ENCODE assay signal across 9 mouse cellular contexts in genomic region chr4:42945952-42946351, GRCm38 (mm10). TPM values are rescaled to one million over a fixed set of nuclear protein-coding genes. Genes with fewer than 3 reads are reported as not detected.
A peak's percentile ranks its signal among the peaks of the same experiment; 100 is the strongest.
DNase-seq lines count a peak whose midpoint lies in the region; ATAC-seq and TF ChIP-seq lines count a peak whose summit lies in the region.
"Had no signal": no experiment of that assay in that cellular context is flagged by ENCODE, and none has a peak within 500 bp of the region (broad histone marks: within the 10 kb centered on the region; RNA-seq: fewer than 3 reads in every experiment).

No protein-coding gene starts in this region.

- H3K9me3 ChIP-seq in CH12.LX (replicated peaks; ENCODE audit: low read length) = no peaks in the 10 kb centered on the region
- H3K9me3 ChIP-seq in forebrain, embryonic 16.5 days (ENCODE audit: control insufficient read depth, low read length) = no peaks in the 10 kb centered on the region
- H3K9me3 ChIP-seq in midbrain, embryonic 12.5 days = no peaks in the 10 kb centered on the region
- H3K9me3 ChIP-seq: heart, embryonic 15.5 days had no signal

- TF ChIP-seq RAD21 in CH12.LX (IDR thresholded peaks at IDR 0.05; ENCODE audit: low read depth, low read length) = peak; percentile 24

- dilution Hi-C loops in CH12.LX (cut with MboI; ENCODE audit: extremely low pct_ligation_motif_present, extremely low pct_unique_long_range_greater_than_20kb, low sequenced_read_pairs) = no loop called here

- H3K4me2 ChIP-seq in CH12.LX (ENCODE audit: insufficient read depth, low read depth, poor library complexity, severe bottlenecking) = no peak overlapping the region
- H3K4me2 ChIP-seq in forebrain, embryonic 16.5 days (ENCODE audit: low read length) = peak overlapping the region; percentile 44
- H3K4me2 ChIP-seq in midbrain, embryonic 12.5 days (replicated peaks) = peak overlapping the region; percentile 42; the same call in 1 of the 2 replicates
- H3K4me2 ChIP-seq: heart, embryonic 15.5 days had no signal

- in situ Hi-C loops in CH12.LX (cut with MboI; ENCODE audit: low pct_ligation_motif_present, low pct_unique_long_range_greater_than_20kb, low sequenced_read_pairs) = no loop called here

- peak; percentile 60 for DNase-seq in gastrocnemius, postnatal 10 days
- DNase-seq in gastrocnemius, adult 8-10 months (ENCODE audit: low spot score in 2 of 2) = no peak
- DNase-seq in CH12.LX (ENCODE audit: extremely low read depth) = peak; percentile 44
- peak; percentile 45 for DNase-seq in cerebellum, adult 11-12 months
- DNase-seq in left cerebral cortex, adult 11 months (ENCODE audit: low spot score) = peak; percentile 74
- DNase-seq in thymus, postnatal 14 days = peak; percentile 51

- no peak for ATAC-seq in forebrain, embryonic 16.5 days
- ATAC-seq in midbrain, embryonic 12.5 days (ENCODE audit: low FRiP score, low read depth) = no peak

- H3K9ac ChIP-seq in CH12.LX (ENCODE audit: insufficient read depth, low read depth) = no peak overlapping the region
- peak overlapping the region; percentile 30; the same call in 1 of the 2 replicates for H3K9ac ChIP-seq in forebrain, embryonic 16.5 days (replicated peaks; ENCODE audit: low read depth, low read length)
- 0 out of 2 replicates have a peak overlapping the region, but pooled peaks have one; percentile 39 for H3K9ac ChIP-seq in midbrain, embryonic 12.5 days (replicated peaks)
- H3K9ac ChIP-seq: heart, embryonic 15.5 days had no signal

- peaks cover 9 to 28% of the 10 kb centered on the region in 2 experiments for H3K4me1 ChIP-seq in CH12.LX (ENCODE audit: control insufficient read depth in 1 of 2, insufficient read depth in 2 of 2)
- H3K4me1 ChIP-seq in forebrain, embryonic 16.5 days (replicated peaks; ENCODE audit: control insufficient read depth, insufficient read depth, low read length) = peaks cover 58% of the 10 kb centered on the region
- H3K4me1 ChIP-seq in midbrain, embryonic 12.5 days = peaks cover 39% of the 10 kb centered on the region

- peak; percentile 32 to 71; a peak in 3 of 4 replicates for TF ChIP-seq CTCF in CH12.LX (conservative IDR thresholded peaks at IDR 0.05 in 1 of 2, IDR thresholded peaks at IDR 0.05 in 1 of 2; ENCODE audit: low read depth in 2 of 2, low read length in 2 of 2)

- WGBS in forebrain, embryonic 16.5 days = 5% methylated on average over 5 of the region's 5 CpGs
- 5% methylated on average over 5 of the region's 5 CpGs for WGBS in midbrain, embryonic 12.5 days

- no peak overlapping the region for H3K27ac ChIP-seq in CH12.LX (ENCODE audit: insufficient read depth, low read depth)
- H3K27ac ChIP-seq in forebrain, embryonic 16.5 days (ENCODE audit: low read length) = peak overlapping the region; percentile 91
- H3K27ac ChIP-seq in midbrain, embryonic 12.5 days (replicated peaks) = peak overlapping the region; percentile 75; the same call in 1 of the 2 replicates
- H3K27ac ChIP-seq: heart, embryonic 15.5 days had no signal

- no peaks in the 10 kb centered on the region for H3K36me3 ChIP-seq in CH12.LX (replicated peaks in 1 of 2; ENCODE audit: control insufficient read depth in 1 of 2, insufficient read depth in 1 of 2, low read length in 1 of 2)
- H3K36me3 ChIP-seq in forebrain, embryonic 16.5 days (ENCODE audit: control insufficient read depth, insufficient read depth) = no peaks in the 10 kb centered on the region
- H3K36me3 ChIP-seq in midbrain, embryonic 12.5 days = no peaks in the 10 kb centered on the region
- H3K36me3 ChIP-seq: heart, embryonic 15.5 days had no signal

- H3K79me2 ChIP-seq in CH12.LX (replicated peaks; ENCODE audit: control insufficient read depth, extremely low read depth, insufficient read depth, poor library complexity, severe bottlenecking) = no peaks in the 10 kb centered on the region

- no peak for TF ChIP-seq POLR2A in CH12.LX (IDR thresholded peaks at IDR 0.05; ENCODE audit: low read depth, low read length)

- peaks cover 71% of the 10 kb centered on the region for H3K27me3 ChIP-seq in CH12.LX (replicated peaks)
- H3K27me3 ChIP-seq in forebrain, embryonic 16.5 days (replicated peaks; ENCODE audit: control insufficient read depth, insufficient read depth, low read length) = no peaks in the 10 kb centered on the region
- peaks cover 13% of the 10 kb centered on the region for H3K27me3 ChIP-seq in midbrain, embryonic 12.5 days

- no peak overlapping the region for H3K4me3 ChIP-seq in CH12.LX (replicated peaks in 1 of 3; ENCODE audit: low read depth in 2 of 3, low read length in 2 of 3, poor library complexity in 1 of 3)
- H3K4me3 ChIP-seq in forebrain, embryonic 16.5 days (replicated peaks; ENCODE audit: low read length) = no peak overlapping the region
- no peak overlapping the region for H3K4me3 ChIP-seq in midbrain, embryonic 12.5 days
- H3K4me3 ChIP-seq: heart, embryonic 15.5 days had no signal

- no peak for TF ChIP-seq EP300 in CH12.LX (IDR thresholded peaks at IDR 0.05; ENCODE audit: low read length)

TF ChIP-seq in CH12.LX, 34 proteins besides CTCF, POLR2A, EP300 and RAD21:
- peak; percentile 62 for TF ChIP-seq SMC3 (IDR thresholded peaks at IDR 0.05; ENCODE audit: low read depth, low read length)
- no peak for TF ChIP-seq UBTF (IDR thresholded peaks at IDR 0.05; ENCODE audit: low read depth, low read length)

RNA-seq across cellular contexts. Expression of gene Dnajb5, which starts 3.7 kb away (rescaled TPM):
- 100 to 1,000 TPM; 114 to 122 TPM for total RNA-seq in gastrocnemius, postnatal 10 days (2021)
- total RNA-seq in gastrocnemius, adult 8-10 months (2022) = 100 to 1,000 TPM; 203 to 225 (median 211) TPM
- total RNA-seq in CH12.LX (2012; rRNA removed) (2.7 and 3.2 TPM in 2 replicates), CH12.LX (2014; rRNA removed) (1.9 and 2.2 TPM in 2 replicates)
- 3.9 and 4.2 TPM in 2 replicates for polyA plus RNA-seq in CH12.LX (2012; ENCODE audit: insufficient read length, low read depth)
- 56.0 and 82.4 TPM in 2 replicates for polyA plus RNA-seq in forebrain, embryonic 16.5 days (2015; fragmentation: Nextera tagmentation; extraction: Ambion mirVana)
- 27.0 and 35.2 TPM in 2 replicates for polyA plus RNA-seq in midbrain, embryonic 12.5 days (2016; fragmentation: Nextera tagmentation; extraction: Ambion mirVana)

RNA-seq across cellular contexts. Expression of gene 1700022I11Rik, which starts 23.5 kb away (rescaled TPM):
- total RNA-seq in gastrocnemius, postnatal 10 days (2021) = not detected
- total RNA-seq in gastrocnemius, adult 8-10 months (2022) = not detected
- 0.55 and 1.4 TPM in 2 replicates for total RNA-seq in CH12.LX (2012; rRNA removed)
- not detected in 2 replicates for total RNA-seq in CH12.LX (2014; rRNA removed)
- 0.07 and 0.24 TPM in 2 replicates for polyA plus RNA-seq in CH12.LX (2012; ENCODE audit: insufficient read length, low read depth)
- polyA plus RNA-seq in forebrain, embryonic 16.5 days (2015; fragmentation: Nextera tagmentation; extraction: Ambion mirVana) = 0.51 and 0.60 TPM in 2 replicates
- polyA plus RNA-seq in midbrain, embryonic 12.5 days (2016; fragmentation: Nextera tagmentation; extraction: Ambion mirVana) = 0.24 and 0.55 TPM in 2 replicates

RNA-seq across cellular contexts. Expression of gene Phf24, which starts 29.5 kb away (rescaled TPM):
- total RNA-seq in gastrocnemius, postnatal 10 days (2021) = 1 to 10 TPM in 1 of 2 experiments, under 1 TPM in 1; 0.78 to 1.3 TPM
- total RNA-seq in gastrocnemius, adult 8-10 months (2022) = under 1 TPM; 0.27 to 0.67 (median 0.50) TPM
- total RNA-seq in CH12.LX (2012; rRNA removed) = not detected in 2 replicates
- not detected in 2 replicates for total RNA-seq in CH12.LX (2014; rRNA removed)
- not detected in 2 replicates for polyA plus RNA-seq in CH12.LX (2012; ENCODE audit: insufficient read length, low read depth)
- 25.2 and 33.6 TPM in 2 replicates for polyA plus RNA-seq in forebrain, embryonic 16.5 days (2015; fragmentation: Nextera tagmentation; extraction: Ambion mirVana)
- 6.6 and 8.4 TPM in 2 replicates for polyA plus RNA-seq in midbrain, embryonic 12.5 days (2016; fragmentation: Nextera tagmentation; extraction: Ambion mirVana)

RNA-seq across cellular contexts. Expression of gene Vcp, which starts 54.4 kb away (rescaled TPM):
- 100 to 1,000 TPM; 270 to 274 TPM for total RNA-seq in gastrocnemius, postnatal 10 days (2021)
- total RNA-seq in gastrocnemius, adult 8-10 months (2022) = 100 to 1,000 TPM; 252 to 285 (median 260) TPM
- 237 and 301 TPM in 2 replicates for total RNA-seq in CH12.LX (2012; rRNA removed)
- total RNA-seq in CH12.LX (2014; rRNA removed) = 200 and 203 TPM in 2 replicates
- polyA plus RNA-seq in CH12.LX (2012; ENCODE audit: insufficient read length, low read depth) = 462 and 463 TPM in 2 replicates
- polyA plus RNA-seq in forebrain, embryonic 16.5 days (2015; fragmentation: Nextera tagmentation; extraction: Ambion mirVana) = 509 and 532 TPM in 2 replicates
- polyA plus RNA-seq in midbrain, embryonic 12.5 days (2016; fragmentation: Nextera tagmentation; extraction: Ambion mirVana) = 645 and 652 TPM in 2 replicates

Comparison
In these comparisons a context has a peak if more than half of its experiments do, and no peak if none do; other contexts are left out.
1. DNase-seq: peak in gastrocnemius, postnatal 10 days (single experiment), CH12.LX (single experiment), cerebellum, adult 11-12 months (single experiment), left cerebral cortex, adult 11 months (single experiment) and thymus, postnatal 14 days (single experiment); none in gastrocnemius, adult 8-10 months (0 of 2).
2. RNA of gene Dnajb5, which starts 3.7 kb away (total RNA-seq): 203 to 225 TPM in gastrocnemius, adult 8-10 months and 114 to 122 TPM in gastrocnemius, postnatal 10 days; 1.9 to 3.2 TPM in CH12.LX; every median in the first group is over 10 times any median in the second.